Mouse (Mus musculus): ENCODE measurements around the gene Tmem72. TPM values are rescaled to one million over a fixed set of nuclear protein-coding genes. Genes with fewer than 3 reads are reported as not detected.

Tmem72 gene
- polyA plus RNA-seq (2015; fragmentation: Illumina TruSeq; extraction: RNeasy Lipid Tissue Mini Kit (QIAGEN cat#74804); ENCODE audit: insufficient read depth, low read depth, low replicate concordance): not detected

DNA sequence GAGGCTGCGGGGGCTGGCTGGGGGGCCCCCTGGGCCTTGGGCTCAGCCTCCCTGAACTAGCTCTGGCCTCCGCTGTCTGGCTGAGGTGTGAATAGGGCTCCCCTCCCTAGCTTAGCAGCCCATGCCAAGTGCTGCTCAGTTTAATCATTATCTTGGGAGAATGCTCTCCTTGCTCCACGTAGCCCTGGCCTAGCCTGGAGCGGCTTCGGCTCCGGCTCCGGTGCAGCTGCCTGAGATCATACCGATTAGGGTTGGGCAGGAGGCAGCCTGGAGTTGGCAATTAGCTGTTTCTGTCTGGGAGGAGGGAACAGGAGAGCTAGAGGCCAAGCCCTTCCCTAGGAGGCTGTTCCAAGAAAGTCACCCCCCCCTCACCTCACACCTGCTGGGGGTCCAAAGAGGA is at the start of gene Tmem72:
Tmem72 (minus strand) TSS at position 248 of the 400 bp plus-strand sequence.

DNA sequence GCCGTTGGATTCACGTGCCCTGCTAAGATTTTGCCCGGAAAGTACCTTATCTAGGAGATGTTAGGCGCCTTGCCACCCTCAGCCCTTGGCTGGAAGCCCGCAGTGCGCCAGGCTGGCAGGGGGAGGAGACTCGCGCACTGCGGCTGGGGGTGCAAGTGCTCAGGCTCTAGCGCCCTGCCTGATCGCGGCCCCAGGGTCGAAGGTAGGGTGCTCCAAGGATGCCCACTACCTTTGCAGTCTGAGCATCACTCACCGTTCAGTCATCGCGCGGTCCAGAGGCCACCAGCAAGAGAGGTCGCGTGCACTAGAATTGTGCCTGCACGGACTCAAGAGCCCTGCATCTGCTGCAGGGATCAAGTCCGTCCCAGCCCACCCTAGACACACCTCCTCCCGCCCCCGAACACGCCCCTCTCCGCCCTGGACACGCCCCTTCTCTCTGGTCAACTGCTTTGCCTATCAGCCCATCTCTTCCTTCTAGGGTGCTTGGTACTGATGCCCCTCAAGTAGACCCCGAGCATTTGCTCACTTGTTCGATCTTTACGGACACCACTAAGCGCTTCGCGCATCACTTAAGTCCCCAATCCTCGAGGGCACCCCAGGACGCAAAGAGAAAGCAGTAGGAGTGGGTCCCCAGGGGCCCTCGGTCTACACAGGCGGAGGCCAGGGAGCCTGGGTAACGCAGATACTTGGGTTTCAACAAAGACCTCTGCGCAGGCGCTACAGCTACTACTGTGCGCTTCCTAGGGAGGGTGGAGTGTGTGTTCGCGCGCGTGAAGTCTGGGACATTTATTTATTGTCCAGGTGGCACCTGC is 43.0 kb downstream of the Tmem72 start, which contains the start of gene Rassf4:
Rassf4 (minus strand) TSS at position 482 of the 812 bp plus-strand sequence.

DNA sequence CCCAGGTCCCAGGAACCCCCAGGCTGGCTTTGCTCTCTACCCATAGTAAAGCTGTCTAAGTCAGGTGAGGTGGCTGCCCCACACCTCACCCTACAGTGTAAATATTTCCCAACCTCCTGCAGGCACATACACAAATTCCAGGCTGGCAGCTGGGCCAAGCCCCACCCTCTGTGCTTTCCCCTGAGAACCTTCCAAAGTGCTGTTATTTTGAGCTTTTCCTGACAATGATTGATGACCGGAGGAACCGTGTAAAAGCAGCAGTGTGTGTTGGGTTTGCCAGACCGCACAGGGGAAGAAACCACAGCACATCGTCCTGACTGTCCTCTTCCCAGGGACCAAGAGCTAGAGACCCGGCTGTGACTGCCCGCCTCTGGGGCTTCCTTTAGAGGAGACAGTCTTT is 66.3 kb downstream of the Tmem72 start, which contains the start of gene Depp1:
Depp1 (plus strand) TSS at position 204 of the 400 bp plus-strand sequence.

Other genes with a start within 250 kb of the Tmem72 start
- gene Olfr211, start 227.8 kb downstream of the Tmem72 start, polyA plus RNA-seq (2015; fragmentation: Illumina TruSeq; extraction: RNeasy Lipid Tissue Mini Kit (QIAGEN cat#74804); ENCODE audit: insufficient read depth, low read depth, low replicate concordance): not detected
- not detected for gene Olfr212, start 210.4 kb downstream of the Tmem72 start, polyA plus RNA-seq (2015; fragmentation: Illumina TruSeq; extraction: RNeasy Lipid Tissue Mini Kit (QIAGEN cat#74804); ENCODE audit: insufficient read depth, low read depth, low replicate concordance)
- gene Olfr213, start 178.5 kb downstream of the Tmem72 start, polyA plus RNA-seq (2015; fragmentation: Illumina TruSeq; extraction: RNeasy Lipid Tissue Mini Kit (QIAGEN cat#74804); ENCODE audit: insufficient read depth, low read depth, low replicate concordance): not detected
- not detected for gene Gm5580, start 165.8 kb downstream of the Tmem72 start, polyA plus RNA-seq (2015; fragmentation: Illumina TruSeq; extraction: RNeasy Lipid Tissue Mini Kit (QIAGEN cat#74804); ENCODE audit: insufficient read depth, low read depth, low replicate concordance)
- not detected for gene Olfr214, start 162.7 kb downstream of the Tmem72 start, polyA plus RNA-seq (2015; fragmentation: Illumina TruSeq; extraction: RNeasy Lipid Tissue Mini Kit (QIAGEN cat#74804); ENCODE audit: insufficient read depth, low read depth, low replicate concordance)
- not detected for gene Olfr215, start 132.7 kb downstream of the Tmem72 start, polyA plus RNA-seq (2015; fragmentation: Illumina TruSeq; extraction: RNeasy Lipid Tissue Mini Kit (QIAGEN cat#74804); ENCODE audit: insufficient read depth, low read depth, low replicate concordance)
- gene Zfp422, start 87.9 kb downstream of the Tmem72 start, polyA plus RNA-seq (2015; fragmentation: Illumina TruSeq; extraction: RNeasy Lipid Tissue Mini Kit (QIAGEN cat#74804); ENCODE audit: insufficient read depth, low read depth, low replicate concordance): 5.4 TPM
- gene Depp1, start 66.3 kb downstream of the Tmem72 start, polyA plus RNA-seq (2015; fragmentation: Illumina TruSeq; extraction: RNeasy Lipid Tissue Mini Kit (QIAGEN cat#74804); ENCODE audit: insufficient read depth, low read depth, low replicate concordance): 5.3 TPM
- gene Rassf4, start 43.0 kb downstream of the Tmem72 start, polyA plus RNA-seq (2015; fragmentation: Illumina TruSeq; extraction: RNeasy Lipid Tissue Mini Kit (QIAGEN cat#74804); ENCODE audit: insufficient read depth, low read depth, low replicate concordance): 2.7 TPM